Mouse (Mus musculus) MEL-GATA-1-ER (cell line): ENCODE measurements around the gene Gstt1.
"Not testable (repeated sequence)": the region's sequence is repeated elsewhere in the genome, so short reads cannot be mapped to it uniquely, and the experiment has no call there.

ENCODE experiments used
- DNase-seq: peaks from one replicate; pipeline ENCODE4 v3.0.0-alpha.2; 2012; ENCODE audit warnings: low read depth; ENCODE audit errors: extremely low read depth

Gstt1 gene

GRCm38 (mm10) chr10:75798176-75798696 lies at the start of gene Gstt1:
TSS of gene Gstt1 (minus strand) at chr10:75798584.
- peak; percentile 39 for DNase-seq

DNA sequence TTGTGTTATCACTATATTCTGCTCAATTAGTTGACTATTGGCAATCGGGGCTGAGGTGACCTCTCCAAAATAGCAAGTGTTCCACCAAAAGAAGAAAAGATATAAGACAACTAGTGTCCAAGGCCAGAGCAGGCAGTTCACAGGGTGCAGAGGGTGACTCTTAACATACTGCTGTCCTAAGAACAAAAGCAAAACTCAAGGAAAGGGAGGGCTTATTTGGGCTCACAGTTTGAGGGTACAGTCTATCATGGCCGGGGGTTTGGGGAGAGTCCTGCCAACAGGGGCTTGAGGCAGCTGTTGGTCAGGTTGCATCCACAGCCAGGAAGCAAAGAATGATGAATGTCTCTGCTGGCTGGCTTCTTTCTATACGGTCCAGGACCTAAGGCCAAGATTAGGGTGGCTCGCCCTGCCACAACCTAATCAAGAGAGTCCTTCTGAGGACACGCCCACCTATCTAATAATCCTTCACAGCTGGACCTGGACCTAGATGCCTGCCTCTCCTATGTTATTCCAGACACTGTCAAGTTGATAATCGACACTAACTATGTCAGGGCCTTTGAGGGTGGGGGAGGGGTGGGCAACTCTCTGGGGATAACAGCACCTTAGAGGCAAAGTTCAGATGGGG lies 47.0 kb upstream of the Gstt1 start:
- DNase-seq = no peak

DNA sequence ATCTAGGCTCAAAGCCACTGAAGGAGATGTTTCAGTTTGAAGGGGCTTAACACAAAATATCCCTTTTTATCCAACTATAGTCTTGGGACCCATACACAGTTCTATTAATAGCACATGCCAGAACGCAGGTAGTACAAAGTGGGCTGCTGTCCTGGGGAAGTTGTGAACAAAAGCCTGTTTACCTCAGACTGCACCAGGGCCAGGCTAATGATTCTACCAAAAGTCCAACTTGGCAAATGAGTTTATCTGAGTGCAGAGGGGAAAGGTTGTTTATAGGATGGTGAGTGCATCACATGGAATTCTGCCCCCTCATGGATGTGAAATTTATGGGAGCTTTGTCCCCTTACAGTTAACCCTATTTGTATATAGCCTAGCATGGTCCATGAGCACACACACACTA lies 46.4 kb upstream of the Gstt1 start:
- no peak for DNase-seq

DNA sequence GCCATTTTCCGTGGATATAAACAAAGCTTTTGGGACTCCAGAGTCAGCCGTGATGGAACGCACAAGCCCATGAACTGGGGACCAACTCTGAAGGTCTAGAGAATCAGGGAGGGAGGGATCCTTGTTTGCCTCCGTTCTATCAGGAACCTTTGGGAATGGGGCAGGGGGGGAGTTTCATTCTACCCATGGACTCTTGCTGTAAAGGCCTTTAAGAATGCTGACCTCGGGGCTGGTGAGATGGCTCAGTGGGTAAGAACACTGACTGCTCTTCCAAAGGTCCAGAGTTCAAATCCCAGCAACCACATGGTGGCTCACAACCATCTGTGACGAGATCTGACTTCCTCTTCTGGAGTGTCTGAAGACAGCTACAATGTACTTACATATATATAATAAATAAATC lies 45.5 kb upstream of the Gstt1 start:
- not testable (repeated sequence) for DNase-seq

GRCm38 (mm10) chr10:75839092-75839491 lies 40.7 kb upstream of the Gstt1 start:
- DNase-seq = no peak

- peak; percentile 87 for DNase-seq
Measured at GRCm38 (mm10) chr10:75837248-75837759, 38.9 kb upstream of the Gstt1 start, which contains the start of gene Gstt2. TSS of gene Gstt2 (minus strand) at chr10:75837424.

- no peak for DNase-seq
Measured at GRCm38 (mm10) chr10:75835761-75836531, 37.6 kb upstream of the Gstt1 start.

- DNase-seq = peak; percentile 85
Measured at GRCm38 (mm10) chr10:75835307-75835706, 36.9 kb upstream of the Gstt1 start.

- no peak for DNase-seq
Measured at GRCm38 (mm10) chr10:75834721-75835120, 36.3 kb upstream of the Gstt1 start.

DNA sequence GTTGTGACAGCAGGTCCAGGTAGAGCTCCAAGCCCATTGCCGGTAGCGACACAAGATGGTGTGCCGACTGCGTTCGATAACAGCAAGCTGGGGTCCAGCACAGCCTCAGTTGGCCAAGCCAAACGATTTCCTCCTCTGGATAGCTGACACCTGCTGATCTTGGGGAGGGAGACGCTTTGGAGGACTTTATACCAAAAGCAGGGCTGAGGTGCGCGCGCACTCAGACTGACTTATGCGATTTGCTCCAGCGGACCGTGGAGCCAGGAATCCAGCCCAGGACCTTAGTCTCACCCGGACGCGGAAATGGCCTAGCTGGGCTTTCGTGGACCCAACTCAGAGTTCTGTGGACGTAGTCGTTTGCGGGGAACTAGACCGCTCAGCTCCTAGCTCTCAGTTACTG lies 35.9 kb upstream of the Gstt1 start:
- DNase-seq = no peak

- DNase-seq = no peak
Measured at GRCm38 (mm10) chr10:75833456-75834080, 35.2 kb upstream of the Gstt1 start.

DNA sequence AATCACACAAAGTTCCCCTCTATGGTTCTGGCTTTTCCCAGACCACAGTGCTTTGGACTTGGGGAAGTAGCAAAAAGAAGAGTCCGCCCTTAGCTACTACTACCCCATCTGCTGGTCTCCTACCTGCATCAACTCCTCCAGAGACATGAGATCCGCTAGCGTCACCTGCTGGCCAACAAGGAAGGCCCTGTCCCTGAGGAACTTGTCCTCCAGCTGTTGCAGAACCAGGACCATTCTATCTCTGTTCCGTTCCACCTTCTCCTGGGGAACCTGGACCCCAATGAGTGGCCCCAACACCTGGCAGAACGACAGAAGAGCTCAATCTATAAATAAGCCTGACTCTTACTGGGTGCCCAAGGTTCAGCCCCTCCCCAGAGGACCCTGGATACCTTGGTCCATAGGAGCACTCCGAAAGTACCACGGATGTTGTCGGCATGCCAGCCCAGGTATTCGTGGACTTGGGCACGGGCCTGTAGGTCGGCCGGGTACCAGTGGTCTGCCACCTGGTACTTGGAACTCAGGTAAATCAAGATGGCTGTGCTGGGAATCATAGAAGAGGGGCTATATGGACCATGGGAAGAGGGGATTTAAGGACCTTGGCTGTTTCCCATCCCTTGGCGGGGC lies 34.0 kb upstream of the Gstt1 start:
- DNase-seq = no peak

GRCm38 (mm10) chr10:75830275-75830670 lies 31.9 kb upstream of the Gstt1 start:
- DNase-seq = no peak

DNA sequence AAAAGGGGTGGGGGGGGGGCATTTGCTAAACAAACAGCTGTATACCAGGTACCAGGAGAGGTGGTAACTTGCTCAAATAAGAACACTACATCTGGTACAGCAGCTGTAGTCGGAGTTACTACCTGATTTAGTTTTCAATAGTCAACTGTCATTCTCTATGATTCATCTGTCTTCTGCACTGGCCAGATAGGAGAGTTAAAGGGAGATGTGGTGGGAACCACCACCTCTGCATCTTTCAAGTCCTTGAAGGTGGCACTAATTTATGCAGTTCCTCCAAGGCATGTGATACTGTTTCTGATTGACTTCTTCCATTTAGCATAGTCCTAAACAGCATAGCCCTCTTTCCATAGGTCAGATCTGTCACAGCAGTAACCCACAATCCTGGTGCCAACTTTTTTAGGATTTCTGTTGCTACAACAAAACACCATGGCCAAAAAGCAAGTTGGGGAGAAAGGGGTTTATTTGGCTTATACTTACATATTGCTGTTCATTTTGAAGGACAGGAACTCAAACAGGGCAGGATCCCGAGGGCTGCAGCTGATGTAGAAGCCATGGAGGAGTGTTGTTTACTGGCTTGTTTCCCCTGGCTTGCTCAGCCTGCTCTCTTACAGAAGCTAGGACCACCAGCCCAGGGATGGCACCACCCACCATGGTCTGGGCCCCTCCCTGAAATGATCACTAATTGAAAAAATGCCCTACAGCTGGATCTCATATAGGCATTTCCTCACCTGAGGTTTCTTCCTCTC lies 31.3 kb upstream of the Gstt1 start:
- DNase-seq = no peak

GRCm38 (mm10) chr10:75828500-75828931 lies 30.1 kb upstream of the Gstt1 start:
- DNase-seq = no peak

DNA sequence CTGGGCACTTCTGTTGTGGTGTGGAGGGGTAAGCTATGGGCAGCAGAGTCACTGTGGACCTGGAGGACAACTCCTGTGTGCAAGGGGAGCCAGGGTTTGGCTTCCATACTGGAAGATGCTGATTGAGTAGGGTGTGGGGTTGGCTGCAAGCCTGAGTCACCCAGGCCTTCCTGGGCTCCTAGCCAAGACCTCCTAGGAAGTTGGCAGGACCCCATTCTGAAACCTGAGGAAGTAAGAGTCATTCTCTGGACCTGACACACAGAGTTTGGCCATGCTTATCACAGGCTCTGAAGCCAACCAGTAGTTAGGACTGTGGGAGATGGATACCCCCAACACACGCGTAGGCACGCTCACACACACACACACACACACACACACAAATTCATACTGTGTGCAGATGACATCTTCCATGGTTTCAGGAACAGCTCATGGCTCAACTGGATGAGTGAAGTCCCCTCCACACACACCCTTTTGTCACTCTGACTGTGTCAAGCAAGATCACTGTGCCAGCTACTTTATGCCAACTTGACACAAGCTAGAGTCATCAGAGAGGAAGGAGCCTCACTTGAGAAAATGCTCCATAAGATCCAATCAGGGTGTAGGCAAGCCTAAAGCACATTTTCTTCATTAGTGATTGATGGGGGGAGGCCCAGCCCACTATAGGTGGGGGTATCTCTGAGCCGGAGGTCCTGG lies 29.4 kb upstream of the Gstt1 start:
- no peak for DNase-seq

- DNase-seq = no peak
Measured at GRCm38 (mm10) chr10:75824530-75824929, 26.1 kb upstream of the Gstt1 start.

DNA sequence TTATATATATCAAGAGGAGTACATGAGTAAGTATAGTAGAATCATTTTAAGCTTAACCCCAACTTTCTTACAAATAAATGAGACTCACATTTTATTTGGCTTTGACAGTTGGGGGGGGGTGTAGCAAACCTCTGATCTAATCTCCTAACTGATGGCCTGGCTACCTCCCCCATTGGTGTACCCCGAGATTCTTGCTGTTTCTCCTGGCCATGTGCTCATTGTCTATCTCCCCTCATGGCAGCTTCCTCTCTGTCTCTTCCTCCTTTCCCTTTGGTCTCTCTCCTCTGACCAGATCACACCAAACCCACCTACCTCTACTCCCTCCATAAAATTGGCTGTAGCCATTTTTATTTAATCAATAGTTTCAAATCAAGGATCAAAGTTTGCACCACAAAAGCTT lies 25.4 kb upstream of the Gstt1 start:
- DNase-seq = no peak

- DNase-seq = no peak
Measured at GRCm38 (mm10) chr10:75822443-75822842, 24.1 kb upstream of the Gstt1 start, which contains the start of gene Gstt4. TSS of gene Gstt4 (minus strand) at chr10:75822543.

- no peak for DNase-seq
Measured at GRCm38 (mm10) chr10:75819882-75820281, 21.5 kb upstream of the Gstt1 start.
